Mouse (Mus musculus) MN1 (cell line): ENCODE data around the gene Nckap5.

Experiments used
- DNase-seq: peaks from one replicate; pipeline ENCODE4 v3.0.0-alpha.2; 2016; ENCODE audit warnings: low spot score

Nckap5 gene

DNA sequence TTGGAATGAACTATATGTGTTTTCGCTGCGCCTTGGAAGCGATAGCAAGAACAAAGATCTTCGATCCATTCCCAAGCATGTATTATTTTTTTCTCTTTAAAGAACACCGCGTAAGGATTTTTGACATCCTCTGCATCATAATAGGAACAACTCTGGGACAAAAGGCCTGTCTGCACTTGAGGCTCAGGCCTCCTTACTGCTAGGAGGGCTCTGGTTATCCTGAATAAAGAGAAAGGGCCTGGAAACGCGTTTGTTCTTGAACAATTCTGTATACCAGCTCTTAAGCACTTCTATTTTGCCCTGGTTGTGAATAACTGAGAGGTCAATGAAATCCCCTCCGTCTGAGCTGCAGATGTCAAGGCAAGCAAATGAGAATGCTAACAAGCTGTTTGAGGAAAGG, 937.4 kb downstream of the Nckap5 start:
- no peak for DNase-seq

- no peak for DNase-seq
Observed at GRCm38 (mm10) chr1:125870056-125870455, 960.5 kb downstream of the Nckap5 start.
